Mouse (Mus musculus): ENCODE data around the gene Lrrc8c. TPM values are rescaled to one million over a fixed set of nuclear protein-coding genes. Genes with fewer than 3 reads are reported as not detected.

Lrrc8c gene
- polyA plus RNA-seq, 1 experiment from 2014 or later: 14.0 TPM

DNA sequence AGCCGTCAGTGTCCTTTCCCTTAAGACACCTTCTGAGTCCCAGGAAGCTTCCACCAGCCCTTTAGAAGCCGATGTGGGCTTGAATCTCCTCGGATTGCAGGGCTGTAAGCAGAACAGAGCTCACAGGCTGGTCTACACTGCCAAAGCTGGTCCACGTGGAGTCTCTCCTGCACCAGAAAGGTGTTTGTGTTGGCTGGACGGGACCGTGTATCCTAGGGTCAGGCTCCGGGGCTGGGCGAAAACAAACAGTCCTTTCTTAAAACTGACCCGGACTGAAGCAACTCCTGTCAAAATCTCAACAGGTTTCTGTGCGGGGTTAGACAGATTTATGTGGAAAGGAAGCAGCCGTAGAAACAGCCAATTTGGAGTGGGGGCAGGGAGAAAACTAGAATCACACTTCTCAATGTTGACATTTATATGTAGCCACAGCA, 132.4 kb downstream of the Lrrc8c start:
- 77% methylated on average over 11 of the region's 11 CpGs for WGBS

GRCm38 (mm10) chr5:105654237-105655063, 135.3 kb downstream of the Lrrc8c start:
- H3K27me3 ChIP-seq: no peaks in the 10 kb centered on the region
- H3K4me2 ChIP-seq: 0 out of 2 replicates have a peak overlapping the region, but pooled peaks have one; percentile 1
- no peaks in the 10 kb centered on the region for H3K9me3 ChIP-seq
- 27% methylated on average over 15 of the region's 15 CpGs for WGBS
- peak; percentile 84 for ATAC-seq (ENCODE audit: low FRiP score)
- H3K9ac ChIP-seq: 0 out of 2 replicates have a peak overlapping the region, but pooled peaks have one; percentile 10
- no peak overlapping the region for H3K4me3 ChIP-seq
- H3K27ac ChIP-seq: no peak overlapping the region
- H3K4me1 ChIP-seq (replicated peaks): no peaks in the 10 kb centered on the region
- H3K36me3 ChIP-seq: no peaks in the 10 kb centered on the region

More for the DNA sequence above, 132.4 kb downstream of the Lrrc8c start:
- Histone ChIP-seq H3K4me3 (no peak overlapping the region), H3K9ac (no peak overlapping the region), H3K36me3 (no peaks in the 10 kb centered on the region), H3K4me1 (replicated peaks) (no peaks in the 10 kb centered on the region), H3K9me3 (no peaks in the 10 kb centered on the region), H3K27ac (no peak overlapping the region), H3K27me3 (no peaks in the 10 kb centered on the region), H3K4me2 (no peak overlapping the region)
- no peak for ATAC-seq (ENCODE audit: low FRiP score)

GRCm38 (mm10) chr5:105655100-105655734, 136.0 kb downstream of the Lrrc8c start:
- H3K9ac ChIP-seq: no peak overlapping the region
- H3K36me3 ChIP-seq: no peaks in the 10 kb centered on the region
- H3K27me3 ChIP-seq: no peaks in the 10 kb centered on the region
- no peak overlapping the region for H3K27ac ChIP-seq
- no peak overlapping the region for H3K4me2 ChIP-seq
- peak; percentile 60 for ATAC-seq (ENCODE audit: low FRiP score)
- H3K4me3 ChIP-seq: no peak overlapping the region
- WGBS: 70% methylated on average over 12 of the region's 12 CpGs
- no peaks in the 10 kb centered on the region for H3K4me1 ChIP-seq (replicated peaks)
- no peaks in the 10 kb centered on the region for H3K9me3 ChIP-seq

DNA sequence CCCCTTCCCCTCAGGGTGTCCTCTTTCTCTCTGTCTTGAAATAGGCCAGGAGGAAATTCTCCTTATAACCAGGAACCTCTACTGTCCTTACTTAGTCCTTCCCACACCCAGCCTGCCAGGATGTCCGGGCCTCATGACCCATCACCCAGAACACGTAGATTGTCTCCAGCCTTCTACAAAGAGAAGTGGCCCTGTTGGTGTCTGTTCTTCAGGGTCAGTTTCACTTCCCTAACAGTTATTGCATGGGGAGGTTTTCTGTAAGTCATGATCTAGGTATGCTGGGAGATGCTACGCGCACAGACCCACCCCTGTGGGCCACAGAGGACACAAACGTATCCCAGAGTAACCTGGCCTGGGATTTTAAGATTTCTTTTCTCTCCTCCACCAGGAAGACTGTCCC, 142.7 kb downstream of the Lrrc8c start:
- Histone ChIP-seq H3K4me2 (no peak overlapping the region), H3K4me1 (replicated peaks) (no peaks in the 10 kb centered on the region), H3K27me3 (no peaks in the 10 kb centered on the region), H3K27ac (no peak overlapping the region), H3K4me3 (no peak overlapping the region), H3K9ac (no peak overlapping the region), H3K9me3 (no peaks in the 10 kb centered on the region), H3K36me3 (no peaks in the 10 kb centered on the region)
- WGBS: 94% methylated on average over 5 of the region's 5 CpGs
- ATAC-seq (ENCODE audit: low FRiP score): no peak

Other genes starting within 250 kb of the Lrrc8c start
- gene Gm43302, start 225.7 kb upstream of the Lrrc8c start, polyA plus RNA-seq (2015; fragmentation: Nextera tagmentation; extraction: Ambion mirVana): 0.34 and 0.62 TPM in 2 replicates
- 3.9 and 4.1 TPM in 2 replicates for gene Gbp6, start 225.7 kb upstream of the Lrrc8c start, polyA plus RNA-seq (2015; fragmentation: Nextera tagmentation; extraction: Ambion mirVana)
- gene Lrrc8b, start 103.6 kb upstream of the Lrrc8c start, polyA plus RNA-seq (2015; fragmentation: Nextera tagmentation; extraction: Ambion mirVana): 13.4 and 13.7 TPM in 2 replicates
- gene Lrrc8d, start 180.6 kb downstream of the Lrrc8c start, polyA plus RNA-seq (2015; fragmentation: Nextera tagmentation; extraction: Ambion mirVana): 32.1 and 32.8 TPM in 2 replicates